Mouse (Mus musculus) left cerebral cortex, adult 2 months (tissue): Measurements from ENCODE around the gene Arhgef18. TPM values are rescaled to one million over a fixed set of nuclear protein-coding genes. Genes with fewer than 3 reads are reported as not detected.
A peak's percentile ranks its signal among the peaks of the same experiment; 100 is the strongest.

Experiments used
- DNase-seq, 2 experiments: peaks; one replicate each; pipeline ENCODE4 v3.0.0; 2021 to 2022; ENCODE audit warnings: low spot score in 2 of 2, mixed read lengths in 1 of 2; ENCODE audit errors: extremely low spot score in 1 of 2
- H3K27ac ChIP-seq: fragments of 200-600 bp; 2 replicates; pipeline ENCODE4 v1.8.1; 2022
- H3K4me3 ChIP-seq: fragments of 200-600 bp; 2 replicates; pipeline ENCODE4 v1.8.1; 2022
- CTCF ChIP-seq: fragments of 200-600 bp; IDR thresholded peaks from 2 replicates; pipeline ENCODE4 v1.8.1; 2022; ENCODE audit warnings: antibody characterized with exemption, mild to moderate bottlenecking, moderate library complexity
- intact Hi-C: fragments of 180-260 bp; cut with DNase I; formaldehyde crosslinking; loops from one replicate; pipeline ENCODE4 v1.15.1; 2025
- total RNA-seq, 2 experiments: library from RNA; stranded (reverse); gene quantifications; 2 replicates each; pipeline ENCODE4 v1.2.3; 2021

Gene Arhgef18
- total RNA-seq, 2 experiments from 2014 or later = 47.8 to 49.3 TPM

- DNase-seq = no peak
- no peak overlapping the region for H3K27ac ChIP-seq
- H3K4me3 ChIP-seq = no peak overlapping the region
- intact Hi-C loops = no loop called here
- TF ChIP-seq CTCF = no peak
These were observed 32.4 kb downstream of the Arhgef18 start for GRCm38 (mm10) chr8:3425217-3425616.

GRCm38 (mm10) chr8:3426211-3426610, 33.4 kb downstream of the Arhgef18 start:
- Histone ChIP-seq H3K27ac (no peak overlapping the region), H3K4me3 (no peak overlapping the region)
- TF ChIP-seq CTCF = no peak
- intact Hi-C loops = no loop called here
- no peak for DNase-seq

- no peak overlapping the region for H3K27ac ChIP-seq
These were observed 35.6 kb downstream of the Arhgef18 start for GRCm38 (mm10) chr8:3428426-3428825.

GRCm38 (mm10) chr8:3429966-3430365, 37.2 kb downstream of the Arhgef18 start:
- no peak overlapping the region for H3K27ac ChIP-seq
- TF ChIP-seq CTCF = no peak
- intact Hi-C loops = no loop called here
- no peak overlapping the region for H3K4me3 ChIP-seq
- no peak for DNase-seq

More at GRCm38 (mm10) chr8:3428426-3428825, 35.6 kb downstream of the Arhgef18 start:
- DNase-seq = no peak
- intact Hi-C loops = no loop called here
- H3K4me3 ChIP-seq = no peak overlapping the region
- no peak for TF ChIP-seq CTCF

- H3K4me3 ChIP-seq = no peak overlapping the region
- no peak for TF ChIP-seq CTCF
- DNase-seq = no peak
- H3K27ac ChIP-seq = no peak overlapping the region
- intact Hi-C loops = no loop called here
These were observed 38.3 kb downstream of the Arhgef18 start for GRCm38 (mm10) chr8:3431113-3431512.

GRCm38 (mm10) chr8:3436492-3436891, 43.7 kb downstream of the Arhgef18 start:
- DNase-seq = no peak
- TF ChIP-seq CTCF = no peak
- H3K27ac ChIP-seq = no peak overlapping the region
- H3K4me3 ChIP-seq = no peak overlapping the region
- intact Hi-C loops = no loop called here

- intact Hi-C loops = no loop called here
- DNase-seq = no peak
- Histone ChIP-seq H3K27ac (no peak overlapping the region), H3K4me3 (no peak overlapping the region)
- peak; percentile 44 for TF ChIP-seq CTCF
These were observed 46.7 kb downstream of the Arhgef18 start for GRCm38 (mm10) chr8:3439510-3439909.

- no peak overlapping the region for H3K4me3 ChIP-seq
- no peak overlapping the region for H3K27ac ChIP-seq
- DNase-seq = no peak
- no peak for TF ChIP-seq CTCF
- intact Hi-C loops = no loop called here
These were observed 56.4 kb downstream of the Arhgef18 start for GRCm38 (mm10) chr8:3449226-3449625.

GRCm38 (mm10) chr8:3450670-3451069, 57.9 kb downstream of the Arhgef18 start:
- intact Hi-C loops = loop anchor here (10.0 kb wide), 1 partner anchor 266 kb away; no protein-coding TSS in a partner anchor
- TF ChIP-seq CTCF = no peak; the same call in none of the 2 replicates
- DNase-seq = peak; percentile 39 to 51
- no peak overlapping the region for H3K27ac ChIP-seq
- no peak overlapping the region for H3K4me3 ChIP-seq

- no peak for TF ChIP-seq CTCF
- Histone ChIP-seq H3K4me3 (no peak overlapping the region), H3K27ac (no peak overlapping the region)
- DNase-seq = no peak
- intact Hi-C loops = loop anchor here (10.0 kb wide), 1 partner anchor 267 kb away; no protein-coding TSS in a partner anchor
These were observed 59.2 kb downstream of the Arhgef18 start for GRCm38 (mm10) chr8:3451992-3452391.

- Histone ChIP-seq H3K4me3 (no peak overlapping the region), H3K27ac (no peak overlapping the region)
- no peak for DNase-seq
- intact Hi-C loops = no loop called here
- no peak for TF ChIP-seq CTCF
These were observed 70.4 kb downstream of the Arhgef18 start for GRCm38 (mm10) chr8:3463248-3463647.

GRCm38 (mm10) chr8:3464309-3464708, 71.5 kb downstream of the Arhgef18 start:
- no peak for DNase-seq
- Histone ChIP-seq H3K27ac (no peak overlapping the region), H3K4me3 (no peak overlapping the region)
- intact Hi-C loops = no loop called here
- TF ChIP-seq CTCF = peak; percentile 33

GRCm38 (mm10) chr8:3467006-3467885, 74.4 kb downstream of the Arhgef18 start, which contains the start of gene Pex11g:
Pex11g (minus strand) TSS chr8:3467680.
- peak within 1 kb of the TSS; percentile 48 for H3K4me3 ChIP-seq
- peak; percentile 81 to 86 for DNase-seq
- no peak for TF ChIP-seq CTCF
- H3K27ac ChIP-seq = peak within 1 kb of the TSS; percentile 67; the same call in 1 of the 2 replicates
- intact Hi-C loops = no loop called here
